Mouse (Mus musculus) bone marrow macrophage, adult 2 months (primary cell): ENCODE data around the gene Cox19.

ENCODE experiments used
- CTCF ChIP-seq: IDR thresholded peaks from 2 replicates; pipeline ENCODE4 v1.5.1; 2012; ENCODE audit warnings: low read depth, mild to moderate bottlenecking, low read length, moderate library complexity
- POLR2A ChIP-seq: IDR thresholded peaks from 2 replicates; pipeline ENCODE4 v1.6.1; 2012; ENCODE audit warnings: mild to moderate bottlenecking, low read depth, low read length, borderline replicate concordance

- TF ChIP-seq POLR2A (no peak), CTCF (no peak)
These were observed 43.2 kb upstream of the Cox19 start for GRCm38 (mm10) chr5:139394399-139394798.
